Mouse (Mus musculus): ENCODE measurements at regions not wholly inside any gene's neighbourhood (a gene's known extent, or its start where the extent isn't known, plus 50 kb on each side); places are given as distances from the start of the nearest gene placed in this dataset.

- H3K79me2 ChIP-seq (ENCODE audit: control insufficient read depth, insufficient read depth) = no peaks in the 10 kb centered on the region
- H3K4me3 ChIP-seq = no peak overlapping the region
- H3K4me2 ChIP-seq (ENCODE audit: low read depth) = no peak overlapping the region
- no peaks in the 10 kb centered on the region for H3K27me3 ChIP-seq (ENCODE audit: control insufficient read depth, insufficient read depth, insufficient read length)
- TF ChIP-seq POLR2A (IDR thresholded peaks at IDR 0.05; ENCODE audit: insufficient read length, low read depth) (no peak), REST (IDR thresholded peaks at IDR 0.05; ENCODE audit: insufficient read depth, insufficient read length) (no peak), SRF (IDR thresholded peaks at IDR 0.05; ENCODE audit: control insufficient read depth, insufficient read length, low read depth) (no peak), CEBPB (IDR thresholded peaks at IDR 0.05; ENCODE audit: insufficient read depth, poor library complexity, severe bottlenecking) (no peak), MYOG (IDR thresholded peaks at IDR 0.05; ENCODE audit: control insufficient read depth in 1 of 3, insufficient read depth in 1 of 3, insufficient read length in 2 of 3, low read depth in 2 of 3) (no peak), TCF12 (IDR thresholded peaks at IDR 0.05; ENCODE audit: insufficient read depth, poor library complexity, severe bottlenecking) (no peak)
- H3ac ChIP-seq (ENCODE audit: control insufficient read depth, insufficient read length) = no peak overlapping the region
- H3K36me3 ChIP-seq (ENCODE audit: control insufficient read depth, insufficient read depth) = no peaks in the 10 kb centered on the region
Observed at GRCm38 (mm10) chr12:29226001-29226400, 302.2 kb upstream of the Myt1l start.

GRCm38 (mm10) chr12:29232492-29233447 lies 295.4 kb upstream of the Myt1l start:
- Histone ChIP-seq H3K79me2 (ENCODE audit: control insufficient read depth, insufficient read depth) (no peaks in the 10 kb centered on the region), H3K36me3 (ENCODE audit: control insufficient read depth, insufficient read depth) (no peaks in the 10 kb centered on the region), H3K4me2 (ENCODE audit: low read depth) (no peak overlapping the region), H3ac (ENCODE audit: control insufficient read depth, insufficient read length) (no peak overlapping the region), H3K27me3 (ENCODE audit: control insufficient read depth, insufficient read depth, insufficient read length) (no peaks in the 10 kb centered on the region), H3K4me3 (no peak overlapping the region)
- no peak for TF ChIP-seq MAX (IDR thresholded peaks at IDR 0.05; ENCODE audit: low read depth)
- TF ChIP-seq CEBPB (IDR thresholded peaks at IDR 0.05; ENCODE audit: insufficient read depth, poor library complexity, severe bottlenecking) = no peak
- no peak for TF ChIP-seq REST (IDR thresholded peaks at IDR 0.05; ENCODE audit: insufficient read depth, insufficient read length)
- no peak for TF ChIP-seq TCF3 (IDR thresholded peaks at IDR 0.05; ENCODE audit: insufficient read length, low read depth)
- no peak for TF ChIP-seq TCF12 (IDR thresholded peaks at IDR 0.05; ENCODE audit: insufficient read depth, poor library complexity, severe bottlenecking)
- TF ChIP-seq POLR2A (IDR thresholded peaks at IDR 0.05; ENCODE audit: insufficient read length, low read depth) = no peak
- TF ChIP-seq USF1 (IDR thresholded peaks at IDR 0.05; ENCODE audit: low read depth) = no peak
- TF ChIP-seq MYOD1 (IDR thresholded peaks at IDR 0.05; ENCODE audit: control insufficient read depth in 1 of 3, insufficient read length in 2 of 3, low read depth in 2 of 3) = no peak
- TF ChIP-seq SRF (IDR thresholded peaks at IDR 0.05; ENCODE audit: control insufficient read depth, insufficient read length, low read depth) = no peak
- no peak for TF ChIP-seq POLR2AphosphoS2 (IDR thresholded peaks at IDR 0.05; ENCODE audit: insufficient read length, low read depth)
- no peak for TF ChIP-seq E2F4 (IDR thresholded peaks at IDR 0.05; ENCODE audit: insufficient read depth)

GRCm38 (mm10) chr12:29236496-29236895 lies 291.7 kb upstream of the Myt1l start:
- Histone ChIP-seq H3K4me2 (ENCODE audit: low read depth) (no peak overlapping the region), H3K27me3 (ENCODE audit: control insufficient read depth, insufficient read depth, insufficient read length) (no peaks in the 10 kb centered on the region), H3ac (ENCODE audit: control insufficient read depth, insufficient read length) (no peak overlapping the region), H3K4me3 (no peak overlapping the region), H3K79me2 (ENCODE audit: control insufficient read depth, insufficient read depth) (no peaks in the 10 kb centered on the region), H3K36me3 (ENCODE audit: control insufficient read depth, insufficient read depth) (no peaks in the 10 kb centered on the region)
- TF ChIP-seq TCF12 (IDR thresholded peaks at IDR 0.05; ENCODE audit: insufficient read depth, poor library complexity, severe bottlenecking) (no peak), USF1 (IDR thresholded peaks at IDR 0.05; ENCODE audit: low read depth) (no peak), SRF (IDR thresholded peaks at IDR 0.05; ENCODE audit: control insufficient read depth, insufficient read length, low read depth) (no peak), REST (IDR thresholded peaks at IDR 0.05; ENCODE audit: insufficient read depth, insufficient read length) (no peak), MAX (IDR thresholded peaks at IDR 0.05; ENCODE audit: low read depth) (no peak), POLR2AphosphoS2 (IDR thresholded peaks at IDR 0.05; ENCODE audit: insufficient read length, low read depth) (no peak), MYOD1 (IDR thresholded peaks at IDR 0.05; ENCODE audit: control insufficient read depth in 1 of 3, insufficient read length in 2 of 3, low read depth in 2 of 3) (no peak), E2F4 (IDR thresholded peaks at IDR 0.05; ENCODE audit: insufficient read depth) (no peak), TCF3 (IDR thresholded peaks at IDR 0.05; ENCODE audit: insufficient read length, low read depth) (no peak), POLR2A (IDR thresholded peaks at IDR 0.05; ENCODE audit: insufficient read length, low read depth) (no peak), CEBPB (IDR thresholded peaks at IDR 0.05; ENCODE audit: insufficient read depth, poor library complexity, severe bottlenecking) (no peak), MYOG (IDR thresholded peaks at IDR 0.05; ENCODE audit: control insufficient read depth in 1 of 3, insufficient read depth in 1 of 3, insufficient read length in 2 of 3, low read depth in 2 of 3) (no peak)

- TF ChIP-seq POLR2A (IDR thresholded peaks at IDR 0.05; ENCODE audit: insufficient read length, low read depth) (no peak), TCF12 (IDR thresholded peaks at IDR 0.05; ENCODE audit: insufficient read depth, poor library complexity, severe bottlenecking) (no peak), E2F4 (IDR thresholded peaks at IDR 0.05; ENCODE audit: insufficient read depth) (no peak), CEBPB (IDR thresholded peaks at IDR 0.05; ENCODE audit: insufficient read depth, poor library complexity, severe bottlenecking) (no peak), MYOD1 (IDR thresholded peaks at IDR 0.05; ENCODE audit: control insufficient read depth in 1 of 3, insufficient read length in 2 of 3, low read depth in 2 of 3) (no peak), MAX (IDR thresholded peaks at IDR 0.05; ENCODE audit: low read depth) (no peak), TCF3 (IDR thresholded peaks at IDR 0.05; ENCODE audit: insufficient read length, low read depth) (no peak), POLR2AphosphoS2 (IDR thresholded peaks at IDR 0.05; ENCODE audit: insufficient read length, low read depth) (no peak), SRF (IDR thresholded peaks at IDR 0.05; ENCODE audit: control insufficient read depth, insufficient read length, low read depth) (no peak), MYOG (IDR thresholded peaks at IDR 0.05; ENCODE audit: control insufficient read depth in 1 of 3, insufficient read depth in 1 of 3, insufficient read length in 2 of 3, low read depth in 2 of 3) (no peak), USF1 (IDR thresholded peaks at IDR 0.05; ENCODE audit: low read depth) (no peak), REST (IDR thresholded peaks at IDR 0.05; ENCODE audit: insufficient read depth, insufficient read length) (no peak)
- H3K36me3 ChIP-seq (ENCODE audit: control insufficient read depth, insufficient read depth) = no peaks in the 10 kb centered on the region
Observed at GRCm38 (mm10) chr12:29237516-29237915, 290.7 kb upstream of the Myt1l start.

More at GRCm38 (mm10) chr12:29237516-29237915, 290.7 kb upstream of the Myt1l start:
- no peak overlapping the region for H3K4me2 ChIP-seq (ENCODE audit: low read depth)
- no peaks in the 10 kb centered on the region for H3K27me3 ChIP-seq (ENCODE audit: control insufficient read depth, insufficient read depth, insufficient read length)
- H3K79me2 ChIP-seq (ENCODE audit: control insufficient read depth, insufficient read depth) = no peaks in the 10 kb centered on the region
- no peak overlapping the region for H3ac ChIP-seq (ENCODE audit: control insufficient read depth, insufficient read length)
- H3K4me3 ChIP-seq = no peak overlapping the region
